Mouse (Mus musculus) monocyte, adult 5-6 weeks (primary cell): ENCODE results near the gene Nr5a2. TPM values are rescaled to one million over a fixed set of nuclear protein-coding genes. Genes with fewer than 3 reads are reported as not detected.

ENCODE experiments used
- ATAC-seq: fragments of 153-309, 156-312 bp; replicated peaks from 2 replicates; pipeline ENCODE4 v1.8.0; 2017; ENCODE audit warnings: mild to moderate bottlenecking; ENCODE audit not compliant: low TSS enrichment, insufficient number of reproducible peaks, severe bottlenecking, poor library complexity, low FRiP score
- total RNA-seq: library from RNA; stranded (forward); fragments of 200-1000, 200-491, 200-594 nt; gene quantifications from 3 replicates; pipeline ENCODE4 v1.2.3, GENCODE M21; 2017

The Nr5a2 gene
- total RNA-seq = not detected in 3 replicates

GRCm38 (mm10) chr1:136960428-136961012, at the start of gene Nr5a2:
Gene Nr5a2 (minus strand): TSS chr1:136960448.
- no peak for ATAC-seq

GRCm38 (mm10) chr1:137008726-137009239, 48.5 kb upstream of the Nr5a2 start:
- no peak for ATAC-seq

- ATAC-seq = no peak
These were observed 43.6 kb upstream of the Nr5a2 start for GRCm38 (mm10) chr1:137003816-137004215.

- ATAC-seq = no peak
These were observed 42.9 kb upstream of the Nr5a2 start for GRCm38 (mm10) chr1:137003144-137003543.

GRCm38 (mm10) chr1:136991762-136992352, 31.6 kb upstream of the Nr5a2 start:
- ATAC-seq = no peak

GRCm38 (mm10) chr1:136980253-136980893, 20.1 kb upstream of the Nr5a2 start:
- ATAC-seq = no peak

- ATAC-seq = no peak
These were observed 17.6 kb upstream of the Nr5a2 start for GRCm38 (mm10) chr1:136977867-136978266.

GRCm38 (mm10) chr1:136974040-136974439, 13.8 kb upstream of the Nr5a2 start:
- no peak for ATAC-seq

- no peak for ATAC-seq
These were observed 12.8 kb upstream of the Nr5a2 start for GRCm38 (mm10) chr1:136973016-136973415.

- ATAC-seq = no peak
These were observed 10.7 kb upstream of the Nr5a2 start for GRCm38 (mm10) chr1:136970995-136971394.

GRCm38 (mm10) chr1:136966728-136967386, 6.6 kb upstream of the Nr5a2 start:
- no peak for ATAC-seq

GRCm38 (mm10) chr1:136959491-136959890, 757 bp downstream of the Nr5a2 start:
- no peak for ATAC-seq

GRCm38 (mm10) chr1:136958666-136959065, 1.6 kb downstream of the Nr5a2 start:
- no peak for ATAC-seq

- ATAC-seq = no peak
These were observed 2.1 kb downstream of the Nr5a2 start for GRCm38 (mm10) chr1:136958185-136958584.

- ATAC-seq = no peak
These were observed 2.6 kb downstream of the Nr5a2 start for GRCm38 (mm10) chr1:136957696-136958095.

GRCm38 (mm10) chr1:136954108-136954494, 6.1 kb downstream of the Nr5a2 start:
- ATAC-seq = no peak

GRCm38 (mm10) chr1:136953444-136954107, 6.7 kb downstream of the Nr5a2 start:
- ATAC-seq = no peak

- ATAC-seq = no peak
These were observed 7.5 kb downstream of the Nr5a2 start for GRCm38 (mm10) chr1:136952609-136953311.
